Mouse (Mus musculus) v-Abl transformed pro-B cells (cell line): ENCODE data around the gene Ptprt.
"Not testable (repeated sequence)": the region's sequence is repeated elsewhere in the genome, so short reads cannot be mapped to it uniquely, and the experiment has no call there.

ENCODE experiments used
- in situ Hi-C, 2 experiments: fragments of 400-800 bp; cut with MboI; formaldehyde crosslinking; loops; one replicate each; pipeline ENCODE4 v1.15.1; 2025; ENCODE audit not compliant: unreplicated experiment in 2 of 2

Gene Ptprt

DNA sequence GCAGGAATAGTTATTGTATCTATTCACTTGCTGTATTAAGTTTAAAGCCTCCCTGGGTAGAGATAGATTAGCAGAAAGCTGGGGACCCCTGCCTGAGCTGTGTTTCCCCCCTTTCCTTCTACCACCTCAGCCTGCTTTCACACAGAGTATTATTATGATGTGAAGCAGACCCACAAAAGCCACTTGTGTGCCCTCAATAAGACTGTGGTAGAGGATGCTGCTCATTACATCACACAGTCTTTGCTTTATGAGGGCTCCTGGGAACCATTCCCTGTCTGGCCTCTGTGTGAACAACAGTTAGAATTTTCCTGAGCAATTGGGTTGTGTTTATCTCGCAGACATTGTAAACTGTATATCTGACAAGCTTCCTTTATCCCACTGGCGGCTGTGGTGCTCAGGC is 409.7 kb downstream of the Ptprt start:
- in situ Hi-C loops = no loop called here

DNA sequence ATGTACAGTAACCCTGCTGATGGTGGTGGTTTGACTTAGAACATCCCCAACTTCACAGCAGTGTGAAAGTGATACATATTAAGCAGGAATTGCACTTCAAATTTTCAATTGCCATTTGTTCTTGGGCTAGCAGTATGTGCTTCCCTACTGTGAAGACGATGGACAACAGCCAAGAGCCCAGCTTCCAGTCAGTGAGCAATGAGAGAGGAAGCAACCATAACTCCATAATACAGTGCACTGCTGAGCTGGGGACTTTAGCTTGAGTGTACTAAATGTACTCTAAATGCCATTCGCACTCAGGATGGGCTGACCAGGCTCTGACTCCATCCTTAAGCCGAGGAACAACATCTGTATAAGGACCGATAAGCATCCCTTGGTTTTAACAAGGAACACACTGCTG is 412.7 kb downstream of the Ptprt start:
- in situ Hi-C loops = no loop called here

DNA sequence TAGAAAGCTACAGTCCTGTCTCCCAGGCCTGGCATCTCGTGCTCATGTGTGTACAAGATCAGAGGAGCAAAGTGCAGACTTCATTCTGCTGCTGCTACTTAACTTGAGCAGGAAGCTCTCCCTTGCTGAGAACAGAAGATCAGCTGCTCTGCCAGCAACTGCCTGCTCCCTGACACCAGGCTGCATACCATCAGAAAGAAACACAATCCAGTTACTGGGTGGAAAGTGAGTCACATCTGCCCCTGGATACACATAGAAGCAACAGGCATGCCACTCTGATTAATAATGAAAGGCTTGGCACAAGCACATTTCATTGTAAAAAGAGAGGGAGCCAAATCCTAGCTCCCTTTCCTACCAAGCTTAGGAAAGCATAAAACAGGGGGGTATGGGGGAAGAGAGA is 438.5 kb downstream of the Ptprt start:
- in situ Hi-C loops = no loop called here

DNA sequence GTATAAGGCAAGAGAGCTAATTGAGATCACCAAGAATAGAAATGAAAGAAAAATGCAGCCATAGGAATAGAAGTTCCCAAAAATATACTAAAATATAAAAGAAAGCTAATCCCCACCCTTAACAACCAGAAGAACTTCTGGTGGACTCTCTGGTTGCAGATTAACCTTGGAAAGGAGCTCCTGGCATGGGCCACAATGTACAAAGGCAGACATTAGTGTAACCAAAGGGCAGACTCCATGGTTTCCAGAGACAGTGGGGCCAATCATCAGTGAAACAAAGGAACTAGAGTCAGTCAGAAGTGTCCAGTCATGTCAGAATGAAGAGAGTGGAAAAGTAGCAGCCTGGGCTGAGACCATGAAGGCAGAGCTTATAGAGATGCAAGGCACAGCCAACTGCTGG is 440.4 kb downstream of the Ptprt start:
- in situ Hi-C loops = no loop called here

DNA sequence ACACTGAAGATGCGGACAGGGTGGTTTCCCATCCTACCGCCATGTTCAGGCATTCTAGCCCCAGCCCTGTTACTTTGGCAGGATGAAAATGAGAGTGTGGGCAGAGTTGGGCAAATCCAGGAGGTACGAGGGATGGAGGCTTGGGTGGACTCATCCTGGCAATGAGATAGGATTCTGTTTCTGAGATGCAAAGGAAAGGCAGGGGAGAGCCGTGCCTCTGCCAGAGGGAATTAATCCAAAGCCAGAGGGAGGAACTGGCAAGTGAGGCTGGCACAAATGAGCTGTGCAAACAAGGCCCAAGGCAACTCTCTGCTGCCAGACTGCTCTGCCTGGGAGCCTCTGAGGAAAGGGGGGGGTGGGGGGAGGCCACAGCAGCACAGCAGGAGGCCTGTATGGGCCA is 441.4 kb downstream of the Ptprt start:
- in situ Hi-C loops = no loop called here

DNA sequence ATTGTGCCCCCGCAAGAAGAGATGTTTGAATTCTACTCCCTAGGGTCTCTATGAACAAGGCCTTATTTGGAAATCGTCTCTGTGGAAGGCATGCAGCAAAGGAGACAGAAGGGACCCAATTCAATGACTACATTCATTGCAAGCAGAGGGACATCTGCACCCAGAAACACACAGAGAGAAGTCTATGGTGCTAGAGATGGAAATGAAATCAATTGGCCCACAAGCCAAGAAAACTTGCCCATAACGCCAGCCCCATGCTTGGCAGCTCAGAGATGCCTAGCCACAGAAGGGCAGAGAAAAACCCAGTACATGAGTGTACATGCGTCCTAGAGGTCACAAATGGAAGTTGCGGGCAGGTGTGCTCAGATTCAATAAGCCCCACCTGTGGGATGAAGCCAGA is 443.1 kb downstream of the Ptprt start:
- in situ Hi-C loops = no loop called here

DNA sequence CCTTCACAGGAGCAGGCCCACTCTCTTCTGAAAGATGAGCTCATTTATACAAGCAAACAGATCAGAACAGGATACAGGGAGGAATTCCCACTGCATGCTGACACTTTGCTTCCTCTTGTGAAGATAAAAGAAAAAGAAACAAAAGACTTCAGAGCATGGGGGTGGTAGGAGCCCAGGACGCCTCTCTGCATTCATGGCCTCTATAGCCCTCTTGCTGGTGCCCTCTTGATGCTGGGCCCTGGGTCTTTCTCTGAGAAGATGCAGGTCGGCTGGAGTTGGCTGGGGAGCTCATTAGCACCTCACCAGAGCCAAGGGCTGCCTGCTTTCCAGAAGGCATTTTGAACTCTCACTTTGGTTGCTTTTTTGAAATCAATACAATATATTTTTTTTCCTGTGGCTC is 448.6 kb downstream of the Ptprt start:
- in situ Hi-C loops = no loop called here

DNA sequence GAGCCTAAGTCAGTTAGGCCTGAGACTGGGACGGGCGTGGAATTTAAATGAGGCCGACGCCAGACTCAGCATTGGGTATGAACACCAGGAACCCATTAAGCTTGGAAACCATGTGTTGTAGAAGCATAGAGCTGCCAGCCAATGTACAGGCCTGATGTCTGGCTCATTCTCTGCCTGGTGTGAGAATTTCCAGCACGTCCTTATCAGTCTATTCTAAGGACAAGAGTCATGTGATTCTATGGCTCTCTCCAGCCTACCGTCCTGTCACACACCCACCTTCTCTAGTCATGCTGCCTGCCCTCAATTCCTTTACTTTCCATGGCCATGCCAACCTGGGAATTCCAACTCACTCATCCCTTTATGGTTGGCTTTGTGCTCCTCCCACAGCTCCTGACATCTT is 450.4 kb downstream of the Ptprt start:
- in situ Hi-C loops = no loop called here

DNA sequence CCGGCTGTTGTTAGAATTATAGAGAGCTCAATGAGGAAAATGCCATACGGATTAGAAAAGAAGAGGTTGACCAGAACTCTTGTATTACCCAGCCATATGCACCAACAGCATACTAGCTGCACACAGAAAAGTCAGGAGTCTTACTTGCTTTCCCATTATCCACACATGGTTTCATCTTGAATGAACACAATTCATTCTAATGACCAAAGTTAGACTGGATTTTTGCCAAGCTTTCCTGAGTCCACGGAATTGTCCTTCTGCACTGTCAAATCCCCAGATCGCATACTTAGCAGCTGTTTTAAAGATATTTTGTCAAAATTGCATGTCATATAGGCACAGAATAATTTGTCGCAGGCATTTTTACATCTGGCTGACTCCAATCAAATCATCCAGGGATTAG is 463.6 kb downstream of the Ptprt start:
- in situ Hi-C loops = no loop called here

DNA sequence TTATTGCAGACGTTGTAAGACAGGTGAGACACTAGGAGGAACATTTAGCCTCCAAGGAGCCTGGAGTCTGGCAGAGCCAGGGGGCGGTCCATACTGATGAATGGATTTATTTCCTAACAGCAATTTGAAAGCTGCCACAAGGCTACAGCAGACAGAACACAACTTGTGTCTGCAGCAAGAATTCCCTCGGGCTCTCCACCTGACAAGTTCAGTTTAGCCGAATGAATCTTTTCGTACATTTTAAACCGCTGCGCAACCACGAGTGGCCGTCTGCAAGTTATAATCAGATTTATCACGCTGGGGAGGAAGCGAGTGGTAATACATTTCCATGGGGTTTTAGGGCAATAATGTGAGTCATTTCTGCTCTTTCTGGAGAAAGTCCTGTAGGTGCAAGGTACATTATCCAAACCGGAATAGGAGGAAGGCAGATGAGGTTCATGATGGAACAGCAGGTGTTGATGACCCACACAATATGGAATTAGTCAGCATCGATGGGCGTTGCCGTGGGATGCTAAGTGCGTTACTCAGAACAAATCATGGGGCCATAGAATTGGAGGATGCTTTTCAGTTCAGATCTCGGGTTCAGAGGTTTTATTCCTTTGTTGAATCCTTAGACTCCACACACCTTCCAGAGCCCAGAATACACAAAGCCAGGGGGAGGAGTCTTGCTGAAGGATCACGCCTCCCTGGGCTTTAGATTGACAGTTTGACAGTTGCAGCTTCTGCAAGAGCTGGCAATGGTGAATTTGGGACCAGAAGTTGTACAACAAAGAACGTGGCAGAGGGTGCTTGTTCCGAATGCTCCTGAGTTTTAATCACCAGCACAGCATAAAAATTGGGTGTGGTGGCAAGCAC is 478.1 kb downstream of the Ptprt start:
- in situ Hi-C loops = no loop called here

DNA sequence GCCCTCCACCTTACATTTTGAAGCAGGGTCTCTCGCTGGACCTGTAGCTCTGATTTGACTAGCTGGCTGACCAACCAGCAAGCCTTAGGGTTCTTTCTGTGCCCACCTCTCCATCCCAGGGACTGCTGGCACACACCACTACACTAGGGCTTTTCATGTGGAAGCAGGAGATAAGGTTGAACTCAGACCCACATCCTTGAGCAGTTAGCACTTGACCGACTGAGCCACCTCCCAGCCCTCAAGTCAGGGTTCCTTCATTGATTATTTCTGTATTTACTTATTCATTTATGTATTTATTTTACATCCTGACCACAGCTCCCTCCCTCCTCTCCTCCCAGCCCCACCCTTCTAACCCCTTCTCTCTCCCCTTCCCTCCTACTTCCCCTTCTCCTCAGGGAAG is 479.1 kb downstream of the Ptprt start:
- in situ Hi-C loops = no loop called here

DNA sequence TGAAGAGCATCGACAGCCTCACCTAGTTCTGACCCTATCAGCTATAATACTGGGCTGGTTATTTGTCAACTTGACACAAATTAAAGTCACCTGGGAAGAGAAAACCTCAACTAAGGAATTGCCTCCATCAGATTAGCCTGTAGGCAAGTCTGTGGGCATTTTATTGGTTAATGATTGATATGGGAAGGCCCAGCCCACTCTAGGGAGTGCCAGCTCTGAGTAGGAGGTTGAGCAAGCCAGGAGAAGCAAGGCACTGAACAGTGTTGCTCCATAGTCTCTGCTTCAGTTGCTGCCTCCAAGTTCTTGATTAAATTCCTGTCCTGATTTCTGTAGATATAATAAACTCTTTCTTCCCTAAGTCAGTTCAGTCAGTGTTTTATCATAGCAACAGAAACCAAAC is 488.4 kb downstream of the Ptprt start:
- in situ Hi-C loops = no loop called here

DNA sequence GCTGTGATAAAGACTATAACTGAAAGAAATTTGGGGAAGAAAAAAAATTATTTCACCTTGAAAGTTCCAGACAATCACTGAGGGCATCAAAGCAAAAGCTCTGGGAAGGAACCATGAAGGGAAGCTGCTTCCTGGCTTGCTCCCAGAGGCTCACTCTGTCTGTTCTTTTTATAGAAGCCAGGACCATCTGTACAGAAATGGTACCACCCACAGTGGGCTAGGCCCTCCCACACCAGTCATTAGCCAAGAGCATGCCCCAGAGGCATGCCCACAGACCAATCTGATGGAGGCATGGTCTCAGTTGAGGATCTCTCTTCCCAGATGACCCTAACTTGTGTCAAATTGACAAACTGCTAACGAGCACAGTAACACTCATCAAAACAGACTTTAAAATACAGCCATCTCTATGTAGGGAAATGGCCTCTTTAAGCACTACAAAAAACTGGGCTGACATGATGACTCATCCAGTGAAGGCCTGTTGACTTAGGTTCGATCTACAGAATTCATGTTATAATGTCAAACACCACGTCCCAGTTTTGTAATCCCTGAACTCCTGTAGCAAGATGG is 519.0 kb downstream of the Ptprt start:
- in situ Hi-C loops = no loop called here

DNA sequence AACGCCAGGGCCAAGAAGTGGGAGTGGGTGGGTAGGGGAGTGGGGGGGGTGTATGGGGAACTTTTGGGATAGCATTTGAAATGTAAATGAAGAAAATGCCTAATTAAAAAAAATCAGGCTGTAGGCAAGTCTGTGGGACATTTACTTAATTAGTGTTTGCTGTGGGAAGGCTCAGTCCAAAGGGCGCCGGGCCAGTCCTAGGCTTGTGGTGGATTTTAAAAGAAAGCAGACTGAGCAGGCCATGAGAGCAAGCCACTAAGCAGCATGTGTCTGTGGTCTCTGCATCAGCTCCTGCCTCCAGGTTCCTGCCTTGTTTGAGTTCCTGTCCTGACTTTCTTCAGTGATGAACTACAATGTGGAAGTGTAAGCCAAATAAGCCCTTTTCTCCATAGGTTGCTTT is 524.8 kb downstream of the Ptprt start:
- in situ Hi-C loops = not testable (repeated sequence)

DNA sequence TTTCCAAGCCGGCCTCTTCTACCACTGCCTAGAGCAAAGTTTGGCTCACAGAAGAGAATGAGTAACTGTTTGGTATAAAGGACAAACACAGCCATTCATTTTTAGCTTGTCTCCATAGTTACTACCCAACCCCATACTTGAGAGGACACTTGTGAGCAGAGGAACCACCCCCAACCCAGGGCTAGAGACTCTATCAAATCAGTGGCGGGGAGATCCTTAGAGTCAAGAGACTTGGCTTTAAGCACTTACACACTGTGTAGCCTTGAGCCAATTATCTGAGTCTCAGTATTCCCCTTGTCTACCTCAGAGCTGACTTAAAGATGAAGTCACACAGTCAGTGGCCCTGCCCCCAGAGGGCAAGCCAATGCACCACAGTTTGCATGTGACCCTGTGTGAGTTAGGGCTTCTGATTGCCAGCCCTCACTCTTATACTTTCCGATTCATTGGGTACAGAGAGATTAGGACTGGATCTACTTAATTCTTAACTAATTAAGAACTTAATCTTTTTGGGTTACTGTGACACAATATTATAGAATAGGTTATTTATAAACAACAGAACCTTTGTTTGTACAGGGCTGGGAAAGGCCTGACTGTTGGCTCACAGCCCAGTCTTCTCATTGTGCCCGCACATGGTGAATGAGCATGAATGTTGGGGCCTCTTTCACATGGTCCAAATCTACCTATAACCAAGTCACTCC is 529.2 kb downstream of the Ptprt start:
- in situ Hi-C loops = no loop called here

DNA sequence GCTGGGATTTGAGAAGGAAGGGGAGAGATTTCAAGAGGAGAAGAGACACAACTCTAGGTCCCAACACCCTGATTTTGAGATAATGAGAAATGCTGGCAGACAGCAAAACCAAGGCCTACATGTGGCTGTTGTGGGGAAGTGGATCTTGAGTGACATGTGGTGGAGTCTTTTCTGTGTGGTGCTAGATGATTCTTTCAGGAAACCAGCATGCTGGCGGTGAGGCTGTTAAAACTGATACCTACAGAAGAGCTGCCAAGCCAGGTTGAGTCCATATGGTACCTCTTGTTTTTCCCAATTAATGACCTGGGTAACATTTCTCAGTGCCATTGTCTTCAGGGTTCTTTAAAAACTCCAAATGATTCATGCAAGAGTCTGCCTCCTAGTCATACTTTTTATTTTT is 531.1 kb downstream of the Ptprt start:
- in situ Hi-C loops = no loop called here

DNA sequence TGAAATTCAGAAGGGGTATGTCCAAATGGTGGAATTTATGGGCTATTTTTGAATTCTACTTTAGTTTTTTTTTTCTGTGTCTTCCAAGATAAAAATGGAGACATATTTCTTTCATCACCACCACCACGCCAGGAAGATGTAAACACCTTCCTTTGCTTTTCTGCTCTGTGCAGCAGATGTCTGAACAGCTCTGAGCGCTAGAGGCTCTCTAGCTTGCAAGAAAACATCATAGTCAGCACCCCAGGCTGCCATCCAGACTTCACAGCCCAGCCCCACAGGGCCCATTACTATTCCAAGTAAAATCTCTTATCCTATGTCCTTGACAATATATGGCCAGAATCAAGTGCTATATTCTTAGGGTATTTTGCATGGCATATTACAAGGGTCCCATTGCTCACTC is 542.9 kb downstream of the Ptprt start:
- in situ Hi-C loops = no loop called here

DNA sequence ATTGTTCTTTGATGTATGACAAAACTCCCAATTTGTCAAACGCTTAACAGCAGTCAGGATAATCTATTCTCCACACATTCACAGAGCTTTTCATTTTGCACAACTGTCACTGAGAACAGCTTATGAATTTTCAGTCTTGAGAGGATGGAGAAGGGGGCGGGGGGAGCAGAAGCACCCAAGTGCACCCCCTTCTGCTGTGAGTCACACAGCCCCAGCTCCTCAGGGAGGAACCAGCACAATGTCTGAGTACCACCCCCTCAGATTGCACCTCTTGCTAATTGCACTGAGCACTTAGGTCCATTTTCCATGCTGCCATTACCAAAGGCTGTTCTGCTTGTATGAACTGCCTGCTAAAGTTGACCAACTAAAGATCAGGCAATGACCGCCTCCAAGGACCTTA is 578.6 kb downstream of the Ptprt start:
- in situ Hi-C loops = no loop called here

DNA sequence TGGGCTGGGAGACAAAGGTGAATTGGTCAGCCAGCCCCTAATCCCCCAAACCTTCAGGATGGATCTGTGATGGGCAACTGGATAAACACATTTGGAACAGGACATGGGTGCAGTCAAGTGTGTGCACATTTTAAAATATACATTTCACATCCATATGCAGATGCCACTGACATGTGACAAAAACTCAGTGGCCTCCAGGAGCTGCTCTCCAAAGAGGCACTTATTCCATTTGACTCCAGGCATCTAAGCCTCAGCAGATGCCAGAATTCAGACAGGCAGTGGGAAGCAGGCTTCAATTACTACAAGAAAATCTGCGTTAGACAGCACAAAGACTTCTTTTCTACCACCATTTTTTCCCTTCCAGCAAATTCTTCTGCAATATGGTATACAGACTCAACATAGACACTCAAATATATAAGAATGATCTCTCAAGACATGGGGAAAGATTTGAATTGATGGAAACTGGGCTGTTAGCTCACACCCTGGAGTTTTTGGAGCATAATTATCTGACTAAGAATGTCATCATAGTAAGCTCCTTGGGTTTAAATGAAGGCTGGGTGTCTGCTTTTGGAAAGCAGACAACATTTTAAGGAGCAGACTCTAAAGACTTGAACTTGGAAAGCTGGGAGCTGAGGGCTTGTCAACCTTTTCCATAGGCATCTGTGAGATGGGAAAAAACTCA is 580.1 kb downstream of the Ptprt start:
- in situ Hi-C loops = no loop called here

DNA sequence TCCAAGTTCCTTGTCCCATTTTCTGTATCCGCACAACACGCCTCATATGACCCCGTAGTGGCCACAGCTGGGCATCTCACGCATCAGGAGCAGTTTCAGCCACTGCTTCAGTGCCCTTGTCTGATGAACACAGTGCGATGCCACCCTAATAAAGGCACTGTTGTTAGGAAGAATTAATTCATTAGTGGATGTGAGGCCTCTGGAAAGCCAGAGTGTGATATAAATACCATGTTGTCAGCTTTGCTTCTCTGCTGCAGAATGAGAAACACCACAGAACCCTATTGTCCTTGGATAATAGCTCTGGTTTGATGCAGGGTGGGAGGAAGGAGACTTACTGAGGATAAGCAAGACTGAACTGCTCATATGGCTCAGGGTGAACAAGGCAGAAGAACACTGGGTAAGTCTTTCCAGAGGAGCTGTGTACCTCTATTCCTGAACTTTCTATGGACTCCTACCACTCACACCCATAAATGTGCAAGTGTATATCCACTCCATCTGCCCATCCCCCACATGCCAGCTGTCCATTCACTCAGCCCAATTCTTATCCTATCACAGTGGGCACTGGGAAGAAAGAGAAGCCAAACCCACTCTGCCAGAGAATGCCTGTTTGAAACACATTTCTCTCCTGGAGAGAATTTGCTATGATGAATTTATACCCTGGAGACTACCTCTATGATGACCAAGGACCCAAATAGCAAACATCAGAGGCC is 582.2 kb downstream of the Ptprt start:
- in situ Hi-C loops = no loop called here

DNA sequence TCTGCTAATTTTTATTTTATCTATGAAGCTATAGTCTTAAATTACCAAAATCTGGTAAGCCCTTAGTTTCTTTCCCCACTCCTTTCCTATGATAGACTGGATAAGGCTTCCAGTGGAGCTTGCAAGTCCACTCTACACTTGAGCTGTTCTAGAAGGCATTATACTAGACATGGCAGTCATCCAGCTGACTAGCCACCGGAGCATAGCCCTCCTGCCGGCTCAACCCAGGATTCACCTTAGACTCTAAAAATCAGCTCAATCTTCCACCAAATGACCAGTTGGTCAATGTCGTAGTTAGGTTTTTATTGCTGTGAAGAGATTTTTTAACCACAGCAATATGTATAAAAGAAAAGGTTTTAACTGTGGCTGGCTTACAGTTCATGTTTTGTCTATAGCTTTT is 608.1 kb downstream of the Ptprt start:
- in situ Hi-C loops = no loop called here
